Mouse (Mus musculus) lung, embryonic 14.5 days (tissue): ENCODE measurements around the gene Mob1b. TPM values are rescaled to one million over a fixed set of nuclear protein-coding genes. Genes with fewer than 3 reads are reported as not detected.

Source experiments
- ATAC-seq: fragments of 200-750 bp; cut with Nextera tagmentation; 2 replicates; pipeline ENCODE4 v1.8.0; 2017; ENCODE audit warnings: mild to moderate bottlenecking, moderate TSS enrichment, moderate library complexity; ENCODE audit not compliant: insufficient read depth
- DNase-seq: peaks from one replicate; pipeline ENCODE4 v3.0.0-alpha.2; 2015
- H3K27ac ChIP-seq: fragments of 300-500 bp; sonication (generic); 2 replicates; pipeline ENCODE4 v1.5.1; 2014; ENCODE audit warnings: low read depth, mild to moderate bottlenecking, moderate library complexity
- H3K27me3 ChIP-seq: fragments of 300-500 bp; sonication (generic); 2 replicates; pipeline ENCODE4 v1.6.1; 2014; ENCODE audit warnings: low read length, control low read depth; ENCODE audit not compliant: insufficient read depth
- H3K36me3 ChIP-seq: fragments of 300-500 bp; sonication (generic); 2 replicates; pipeline ENCODE4 v1.6.1; 2014; ENCODE audit warnings: control low read depth; ENCODE audit not compliant: insufficient read depth
- H3K4me1 ChIP-seq: fragments of 300-500 bp; sonication (generic); 2 replicates; pipeline ENCODE4 v1.6.1; 2014; ENCODE audit warnings: antibody characterized with exemption, control low read depth; ENCODE audit not compliant: insufficient read depth
- H3K4me2 ChIP-seq: fragments of 300-500 bp; sonication (generic); 2 replicates; pipeline ENCODE4 v1.6.1; 2014; ENCODE audit warnings: mild to moderate bottlenecking
- H3K4me3 ChIP-seq: fragments of 300-500 bp; sonication (generic); 2 replicates; pipeline ENCODE4 v1.5.1; 2014; ENCODE audit warnings: low read depth, low read length
- H3K9ac ChIP-seq: fragments of 300-500 bp; sonication (generic); 2 replicates; pipeline ENCODE4 v1.6.1; 2014
- H3K9me3 ChIP-seq: fragments of 300-500 bp; sonication (generic); 2 replicates; pipeline ENCODE4 v1.6.1; 2016; ENCODE audit warnings: low read depth, low read length, control low read depth
- CTCF ChIP-seq: IDR thresholded peaks from 2 replicates; pipeline ENCODE4 v1.5.1; 2016; ENCODE audit warnings: antibody characterized with exemption, low read depth
- WGBS: fragments of 180-500 bp; shearing (Covaris S2); extraction: QIAGEN DNeasy Blood & Tissue Kit; methylation state at CpG from one replicate; pipeline ENCODE4 v1.1.7; 2014; 5-methylcytosine and 5-hydroxymethylcytosine counted together
- polyA plus RNA-seq: library from polyadenylated mRNA; unstranded; fragments of >200 nt; fragmentation: Nextera tagmentation; extraction: Ambion mirVana; gene quantifications from 2 replicates; pipeline ENCODE4 v1.2.1, GENCODE M21; 2014

Gene Mob1b
- polyA plus RNA-seq, 1 experiment from 2014 or later = 16.0 TPM

DNA sequence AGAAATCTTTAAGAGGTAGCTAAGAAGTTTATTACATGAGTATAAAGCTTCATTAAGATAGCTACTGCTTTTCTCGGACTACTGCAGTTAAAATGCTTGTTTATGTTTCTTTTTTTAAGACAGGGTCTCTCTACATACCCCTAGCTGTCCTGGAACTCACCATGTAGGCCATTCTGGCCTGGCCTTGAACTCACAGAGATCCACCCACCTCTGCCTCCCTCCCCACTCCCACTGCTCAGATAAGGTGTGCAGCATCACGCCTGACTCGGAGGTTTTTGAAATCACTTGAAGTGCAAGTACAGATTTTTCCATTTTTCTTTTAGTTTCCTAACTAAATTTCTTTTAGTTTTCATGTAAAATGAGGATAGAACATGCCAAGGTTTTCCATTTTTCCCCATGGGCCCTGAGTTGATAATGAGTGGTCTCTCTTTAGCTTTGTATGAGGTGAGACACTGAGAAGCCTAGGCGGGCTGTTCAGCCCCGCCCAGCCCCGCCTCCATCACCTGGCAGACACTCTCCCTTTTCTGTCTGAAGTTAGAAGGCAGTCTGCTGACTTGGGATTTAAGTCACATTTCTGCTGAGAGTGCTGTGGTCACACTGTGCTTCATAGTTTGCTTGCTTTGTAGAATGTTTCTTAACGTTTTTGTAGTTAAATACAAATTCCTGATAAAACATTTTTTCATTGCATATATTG, 61.6 kb downstream of the Mob1b start:
- WGBS = 64% methylated on average over 7 of the region's 7 CpGs
- peaks cover 64% of the 10 kb centered on the region for H3K36me3 ChIP-seq
- no peaks in the 10 kb centered on the region for H3K27me3 ChIP-seq
- H3K9ac ChIP-seq = no peak overlapping the region
- no peaks in the 10 kb centered on the region for H3K9me3 ChIP-seq
- H3K4me1 ChIP-seq = no peaks in the 10 kb centered on the region
- ATAC-seq (no peak), DNase-seq (no peak)
- TF ChIP-seq CTCF = no peak
- H3K4me3 ChIP-seq = no peak overlapping the region
- no peak overlapping the region for H3K4me2 ChIP-seq
- H3K27ac ChIP-seq = no peak overlapping the region

DNA sequence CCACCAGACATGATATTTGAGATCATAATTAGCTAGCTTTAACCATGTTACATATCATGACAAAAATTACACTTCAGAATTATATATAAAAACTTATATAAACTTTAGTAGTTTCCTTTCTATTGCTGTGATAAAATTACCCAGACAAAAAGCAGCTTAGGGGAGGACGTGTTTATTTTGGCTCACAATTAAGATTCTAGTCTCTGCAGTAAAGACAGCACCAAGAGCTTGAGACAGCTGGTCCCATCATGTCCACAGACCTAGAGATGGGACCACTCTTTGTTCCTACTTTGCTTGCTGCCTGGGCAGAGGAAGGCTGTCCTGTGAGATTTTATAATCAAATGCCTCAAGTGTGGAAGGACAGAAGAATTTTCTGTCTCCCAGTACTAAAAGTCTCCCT, 64.4 kb downstream of the Mob1b start:
- H3K4me1 ChIP-seq = no peaks in the 10 kb centered on the region
- H3K9me3 ChIP-seq = no peaks in the 10 kb centered on the region
- H3K4me2 ChIP-seq = no peak overlapping the region
- H3K27me3 ChIP-seq = no peaks in the 10 kb centered on the region
- 72% methylated on average over 1 of the region's 1 CpGs for WGBS
- no peak overlapping the region for H3K4me3 ChIP-seq
- no peak overlapping the region for H3K9ac ChIP-seq
- no peak for DNase-seq
- no peak for ATAC-seq
- TF ChIP-seq CTCF = no peak
- peaks cover 51% of the 10 kb centered on the region for H3K36me3 ChIP-seq
- no peak overlapping the region for H3K27ac ChIP-seq

DNA sequence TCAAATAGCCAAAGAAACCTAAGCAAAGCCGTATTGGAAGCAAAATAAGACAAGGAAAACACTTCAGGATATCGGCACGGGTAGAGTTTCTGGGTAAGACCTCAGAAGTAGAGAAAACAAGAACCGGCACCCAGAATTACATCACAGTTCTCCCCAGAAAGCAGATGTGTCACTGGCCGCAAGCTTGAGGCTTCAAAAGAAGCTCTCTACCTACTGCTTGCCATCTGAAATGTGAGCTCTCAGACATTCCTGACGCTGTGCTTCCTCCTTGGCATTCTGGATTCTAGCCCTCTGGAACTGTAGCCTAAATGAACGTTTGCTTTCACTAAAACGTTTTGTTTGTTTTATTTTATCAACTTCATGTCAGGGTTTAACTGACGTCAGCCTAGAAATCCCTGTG, 70.0 kb downstream of the Mob1b start:
- no peak for ATAC-seq
- Histone ChIP-seq H3K4me2 (no peak overlapping the region), H3K27me3 (no peaks in the 10 kb centered on the region), H3K4me3 (no peak overlapping the region), H3K4me1 (peaks cover 6% of the 10 kb centered on the region), H3K9me3 (no peaks in the 10 kb centered on the region), H3K36me3 (0 out of 2 replicates have a peak, but pooled peaks cover 8% of the 10 kb centered on the region), H3K27ac (no peak overlapping the region), H3K9ac (no peak overlapping the region)
- no peak for TF ChIP-seq CTCF
- peak; percentile 21 for DNase-seq
- 32% methylated on average over 9 of the region's 9 CpGs for WGBS

DNA sequence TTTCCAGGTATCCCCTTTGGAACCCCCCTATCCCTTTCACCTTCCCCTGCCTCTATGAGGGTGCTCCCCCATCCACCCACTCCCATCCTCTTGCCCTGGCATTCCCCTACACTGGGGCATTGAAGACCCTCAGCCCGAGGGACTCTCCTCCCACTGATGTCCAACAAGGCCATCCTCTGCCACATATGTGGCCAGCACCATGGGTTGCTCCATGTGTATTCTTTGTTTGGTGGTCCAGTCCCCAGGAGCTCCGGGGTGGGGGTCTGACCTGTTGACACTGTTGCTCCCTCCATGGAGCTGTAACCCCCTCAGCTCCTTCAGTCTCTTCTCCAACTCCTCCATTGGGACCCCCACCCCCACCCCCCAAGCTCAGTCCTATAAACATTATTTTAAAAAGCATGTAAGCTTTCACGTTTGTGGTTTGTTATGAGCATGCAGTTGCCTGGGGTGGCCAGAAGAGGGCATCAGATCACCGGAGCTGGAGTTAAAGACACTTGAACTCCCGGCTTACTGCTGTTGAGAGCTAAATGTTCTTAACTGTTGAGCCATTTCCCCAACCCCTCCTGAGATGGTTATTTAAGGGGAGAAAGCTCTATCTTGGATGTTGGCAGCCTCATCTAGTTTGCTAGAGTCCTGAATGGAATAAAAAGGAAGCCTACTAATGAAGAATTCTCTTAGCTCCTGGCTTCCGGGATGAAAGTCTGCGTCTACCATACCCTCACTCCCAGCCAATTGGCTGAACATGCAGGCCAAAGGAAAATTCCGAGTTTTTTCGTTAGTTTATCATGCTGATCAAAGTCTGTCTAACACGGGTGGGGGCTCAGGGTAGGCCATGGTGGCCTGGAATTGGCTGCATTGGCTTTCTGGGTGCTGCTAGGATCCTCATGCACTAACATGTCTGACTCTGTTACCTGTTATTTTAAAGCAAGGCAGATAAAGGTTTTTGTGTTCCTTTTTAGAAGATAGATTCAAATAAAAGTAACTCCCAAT, 70.9 kb downstream of the Mob1b start:
- Histone ChIP-seq H3K9me3 (no peaks in the 10 kb centered on the region), H3K4me2 (no peak overlapping the region)
- WGBS = 34% methylated on average over 10 of the region's 10 CpGs

DNA sequence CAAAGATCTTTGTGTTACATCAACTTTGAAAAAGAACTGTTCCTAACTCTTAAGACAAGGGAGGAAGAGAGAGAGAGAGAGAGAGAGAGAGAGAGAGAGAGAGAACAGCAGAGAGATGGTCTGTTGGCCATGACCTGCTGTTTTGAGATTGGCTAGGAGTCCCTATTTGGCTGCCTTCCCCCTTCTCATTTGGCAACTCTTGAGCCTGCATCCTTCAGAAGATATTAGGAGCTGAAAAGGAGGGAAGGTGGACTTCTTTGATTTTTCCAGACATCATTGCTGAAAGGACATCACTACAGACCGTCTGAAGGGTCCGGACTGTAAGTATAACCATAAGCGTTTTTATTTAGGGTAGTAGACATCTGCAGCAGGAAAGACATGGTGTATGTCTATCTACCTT, 73.0 kb downstream of the Mob1b start:
- no peaks in the 10 kb centered on the region for H3K27me3 ChIP-seq
- H3K9me3 ChIP-seq = no peaks in the 10 kb centered on the region
- 87% methylated on average over 3 of the region's 3 CpGs for WGBS

More for the DNA sequence above, 70.9 kb downstream of the Mob1b start:
- H3K27ac ChIP-seq = no peak overlapping the region
- H3K27me3 ChIP-seq = no peaks in the 10 kb centered on the region
- peak; percentile 83 for DNase-seq
- TF ChIP-seq CTCF = peak; percentile 86
- ATAC-seq = peak; percentile 66; the same call in 1 of the 2 replicates
- 0 out of 2 replicates have a peak, but pooled peaks cover 4% of the 10 kb centered on the region for H3K36me3 ChIP-seq
- H3K4me1 ChIP-seq = peaks cover 6% of the 10 kb centered on the region
- no peak overlapping the region for H3K4me3 ChIP-seq
- H3K9ac ChIP-seq = no peak overlapping the region

DNA sequence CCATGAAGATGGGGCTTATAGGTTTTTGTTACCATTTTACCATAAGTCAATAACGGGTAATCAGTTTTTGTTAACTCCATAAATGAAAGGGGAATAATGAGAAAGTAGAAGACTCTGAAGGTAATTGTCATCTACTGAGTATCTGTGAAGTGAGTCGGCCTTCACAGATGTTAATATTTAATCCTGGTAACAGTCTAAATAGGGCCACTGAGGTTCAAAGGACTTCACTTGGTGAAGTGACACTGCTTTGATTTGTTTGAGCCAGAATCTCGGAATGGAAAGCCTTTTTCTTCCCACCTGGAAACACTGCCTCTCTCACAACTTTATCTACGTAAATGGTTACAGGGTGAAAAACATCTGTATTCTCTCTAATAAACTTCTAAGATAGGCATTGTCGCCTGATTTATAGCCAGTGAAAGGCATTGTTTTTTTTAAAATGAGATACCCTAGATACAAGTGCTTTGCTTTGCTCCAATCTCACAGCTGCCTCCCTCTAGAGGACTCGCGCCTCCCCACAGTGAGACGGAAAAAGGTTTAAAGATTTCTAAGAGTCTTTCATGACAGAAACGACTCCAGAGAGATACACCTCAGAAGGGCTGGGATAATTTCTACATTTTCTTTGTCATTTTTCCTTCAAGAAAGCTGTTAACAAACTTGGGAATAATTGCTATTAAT, 75.4 kb downstream of the Mob1b start:
- WGBS = 31% methylated on average over 9 of the region's 9 CpGs
- H3K36me3 ChIP-seq = no peaks in the 10 kb centered on the region
- no peak overlapping the region for H3K9ac ChIP-seq
- no peak overlapping the region for H3K4me3 ChIP-seq
- 0 out of 2 replicates have a peak, but pooled peaks have one; percentile 8 for TF ChIP-seq CTCF
- H3K27ac ChIP-seq = no peak overlapping the region
- H3K9me3 ChIP-seq = no peaks in the 10 kb centered on the region
- DNase-seq (peak; percentile 15), ATAC-seq (no peak)
- H3K4me2 ChIP-seq = 0 out of 2 replicates have a peak overlapping the region, but pooled peaks have one; percentile 23
- H3K27me3 ChIP-seq = no peaks in the 10 kb centered on the region
- no peaks in the 10 kb centered on the region for H3K4me1 ChIP-seq

More for the DNA sequence above, 73.0 kb downstream of the Mob1b start:
- TF ChIP-seq CTCF = no peak
- Histone ChIP-seq H3K36me3 (no peaks in the 10 kb centered on the region), H3K9ac (no peak overlapping the region), H3K4me2 (no peak overlapping the region), H3K27ac (no peak overlapping the region), H3K4me1 (peaks cover 6% of the 10 kb centered on the region), H3K4me3 (no peak overlapping the region)
- DNase-seq (no peak), ATAC-seq (no peak)
